Mouse (Mus musculus): ENCODE measurements around the gene Gm28048. TPM values are rescaled to one million over a fixed set of nuclear protein-coding genes. Genes with fewer than 3 reads are reported as not detected.

Gene Gm28048
- polyA plus RNA-seq, 1 experiment from 2014 or later: 9.4 TPM

GRCm38 (mm10) chr11:22848649-22849195 lies 133.2 kb downstream of the Gm28048 start:
- Histone ChIP-seq H3K4me1 (replicated peaks) (peaks cover 56% of the 10 kb centered on the region), H3K9me3 (replicated peaks) (no peaks in the 10 kb centered on the region), H3K27ac (ENCODE audit: poor library complexity, severe bottlenecking) (peak overlapping the region; percentile 43; the same call in 1 of the 2 replicates), H3K4me3 (no peak overlapping the region), H3K27me3 (replicated peaks) (no peaks in the 10 kb centered on the region), H3K36me3 (no peaks in the 10 kb centered on the region), H3K4me2 (no peak overlapping the region), H3K9ac (no peak overlapping the region)
- WGBS: 67% methylated on average over 5 of the region's 5 CpGs
- ATAC-seq (ENCODE audit: insufficient number of reproducible peaks, low FRiP score): no peak

- no peak overlapping the region for H3K9ac ChIP-seq
- H3K4me3 ChIP-seq: no peak overlapping the region
- peak overlapping the region; percentile 43; the same call in 1 of the 2 replicates for H3K27ac ChIP-seq (ENCODE audit: poor library complexity, severe bottlenecking)
- no peak overlapping the region for H3K4me2 ChIP-seq
- H3K9me3 ChIP-seq (replicated peaks): no peaks in the 10 kb centered on the region
- no peak for ATAC-seq (ENCODE audit: insufficient number of reproducible peaks, low FRiP score)
- no peaks in the 10 kb centered on the region for H3K27me3 ChIP-seq (replicated peaks)
- H3K36me3 ChIP-seq: no peaks in the 10 kb centered on the region
- WGBS: 40% methylated on average over 8 of the region's 8 CpGs
- peaks cover 55% of the 10 kb centered on the region for H3K4me1 ChIP-seq (replicated peaks)
These were observed 133.9 kb downstream of the Gm28048 start for GRCm38 (mm10) chr11:22847732-22848648.

GRCm38 (mm10) chr11:22846960-22847731 lies 134.7 kb downstream of the Gm28048 start:
- Histone ChIP-seq H3K4me1 (replicated peaks) (peaks cover 51% of the 10 kb centered on the region), H3K27me3 (replicated peaks) (no peaks in the 10 kb centered on the region), H3K36me3 (no peaks in the 10 kb centered on the region), H3K4me2 (no peak overlapping the region), H3K4me3 (no peak overlapping the region), H3K9me3 (replicated peaks) (no peaks in the 10 kb centered on the region), H3K9ac (no peak overlapping the region), H3K27ac (ENCODE audit: poor library complexity, severe bottlenecking) (no peak overlapping the region)
- ATAC-seq (ENCODE audit: insufficient number of reproducible peaks, low FRiP score): no peak
- 39% methylated on average over 8 of the region's 8 CpGs for WGBS

GRCm38 (mm10) chr11:22846093-22846835 lies 135.6 kb downstream of the Gm28048 start:
- WGBS: 60% methylated on average over 6 of the region's 6 CpGs

GRCm38 (mm10) chr11:22844754-22845718 lies 136.9 kb downstream of the Gm28048 start:
- no peak overlapping the region for H3K4me2 ChIP-seq
- no peaks in the 10 kb centered on the region for H3K27me3 ChIP-seq (replicated peaks)
- WGBS: 46% methylated on average over 4 of the region's 4 CpGs
- no peak overlapping the region for H3K4me3 ChIP-seq
- peaks cover 41% of the 10 kb centered on the region for H3K4me1 ChIP-seq (replicated peaks)
- H3K27ac ChIP-seq (ENCODE audit: poor library complexity, severe bottlenecking): no peak overlapping the region
- no peak for ATAC-seq (ENCODE audit: insufficient number of reproducible peaks, low FRiP score)
- H3K9ac ChIP-seq: no peak overlapping the region
- H3K9me3 ChIP-seq (replicated peaks): no peaks in the 10 kb centered on the region
- no peaks in the 10 kb centered on the region for H3K36me3 ChIP-seq

More at GRCm38 (mm10) chr11:22846093-22846835, 135.6 kb downstream of the Gm28048 start:
- ATAC-seq (ENCODE audit: insufficient number of reproducible peaks, low FRiP score): no peak
- peaks cover 51% of the 10 kb centered on the region for H3K4me1 ChIP-seq (replicated peaks)
- H3K27me3 ChIP-seq (replicated peaks): no peaks in the 10 kb centered on the region
- H3K9me3 ChIP-seq (replicated peaks): no peaks in the 10 kb centered on the region
- H3K27ac ChIP-seq (ENCODE audit: poor library complexity, severe bottlenecking): no peak overlapping the region
- H3K9ac ChIP-seq: no peak overlapping the region
- H3K4me3 ChIP-seq: no peak overlapping the region
- no peak overlapping the region for H3K4me2 ChIP-seq
- H3K36me3 ChIP-seq: no peaks in the 10 kb centered on the region

GRCm38 (mm10) chr11:22839456-22839855 lies 142.4 kb downstream of the Gm28048 start:
- H3K4me3 ChIP-seq: no peak overlapping the region
- WGBS: 76% methylated on average over 3 of the region's 3 CpGs
- ATAC-seq (ENCODE audit: insufficient number of reproducible peaks, low FRiP score): no peak
- no peak overlapping the region for H3K9ac ChIP-seq
- no peaks in the 10 kb centered on the region for H3K27me3 ChIP-seq (replicated peaks)
- peaks cover 9% of the 10 kb centered on the region; the same call in 1 of the 2 replicates for H3K4me1 ChIP-seq (replicated peaks)
- no peaks in the 10 kb centered on the region for H3K9me3 ChIP-seq (replicated peaks)
- no peak overlapping the region for H3K4me2 ChIP-seq
- no peak overlapping the region for H3K27ac ChIP-seq (ENCODE audit: poor library complexity, severe bottlenecking)
- no peaks in the 10 kb centered on the region; the same call in 1 of the 2 replicates for H3K36me3 ChIP-seq

GRCm38 (mm10) chr11:22838361-22838760 lies 143.5 kb downstream of the Gm28048 start:
- Histone ChIP-seq H3K4me3 (no peak overlapping the region), H3K4me2 (no peak overlapping the region), H3K9me3 (replicated peaks) (no peaks in the 10 kb centered on the region), H3K36me3 (peaks cover 2% of the 10 kb centered on the region; the same call in 1 of the 2 replicates), H3K4me1 (replicated peaks) (peaks cover 9% of the 10 kb centered on the region; the same call in 1 of the 2 replicates), H3K27ac (ENCODE audit: poor library complexity, severe bottlenecking) (no peak overlapping the region), H3K27me3 (replicated peaks) (no peaks in the 10 kb centered on the region), H3K9ac (no peak overlapping the region)
- 50% methylated on average over 1 of the region's 1 CpGs for WGBS
- ATAC-seq (ENCODE audit: insufficient number of reproducible peaks, low FRiP score): no peak

- no peaks in the 10 kb centered on the region for H3K9me3 ChIP-seq (replicated peaks)
- 85% methylated on average over 10 of the region's 10 CpGs for WGBS
- peaks cover 9% of the 10 kb centered on the region; the same call in 1 of the 2 replicates for H3K4me1 ChIP-seq (replicated peaks)
- H3K4me2 ChIP-seq: no peak overlapping the region
- no peak overlapping the region for H3K9ac ChIP-seq
- no peak overlapping the region for H3K4me3 ChIP-seq
- ATAC-seq (ENCODE audit: insufficient number of reproducible peaks, low FRiP score): no peak
- H3K27me3 ChIP-seq (replicated peaks): no peaks in the 10 kb centered on the region
- no peak overlapping the region for H3K27ac ChIP-seq (ENCODE audit: poor library complexity, severe bottlenecking)
- H3K36me3 ChIP-seq: peaks cover 3% of the 10 kb centered on the region; the same call in 1 of the 2 replicates
These were observed 145.6 kb downstream of the Gm28048 start for GRCm38 (mm10) chr11:22836269-22836668.

GRCm38 (mm10) chr11:22832600-22832999 lies 149.3 kb downstream of the Gm28048 start:
- no peak for ATAC-seq (ENCODE audit: insufficient number of reproducible peaks, low FRiP score)
- Histone ChIP-seq H3K4me3 (no peak overlapping the region), H3K4me1 (replicated peaks) (peaks cover 17% of the 10 kb centered on the region), H3K9ac (no peak overlapping the region), H3K27me3 (replicated peaks) (no peaks in the 10 kb centered on the region), H3K36me3 (peaks cover 3% of the 10 kb centered on the region; the same call in 1 of the 2 replicates), H3K4me2 (no peak overlapping the region), H3K27ac (ENCODE audit: poor library complexity, severe bottlenecking) (no peak overlapping the region), H3K9me3 (replicated peaks) (no peaks in the 10 kb centered on the region)
- WGBS: 80% methylated on average over 4 of the region's 4 CpGs

All from heart, embryonic 12.5 days (tissue).